Mouse (Mus musculus): ENCODE measurements at regions not wholly inside any gene's neighbourhood (a gene's known extent, or its start where the extent isn't known, plus 50 kb on each side); places are given as distances from the start of the nearest gene placed in this dataset.

DNA sequence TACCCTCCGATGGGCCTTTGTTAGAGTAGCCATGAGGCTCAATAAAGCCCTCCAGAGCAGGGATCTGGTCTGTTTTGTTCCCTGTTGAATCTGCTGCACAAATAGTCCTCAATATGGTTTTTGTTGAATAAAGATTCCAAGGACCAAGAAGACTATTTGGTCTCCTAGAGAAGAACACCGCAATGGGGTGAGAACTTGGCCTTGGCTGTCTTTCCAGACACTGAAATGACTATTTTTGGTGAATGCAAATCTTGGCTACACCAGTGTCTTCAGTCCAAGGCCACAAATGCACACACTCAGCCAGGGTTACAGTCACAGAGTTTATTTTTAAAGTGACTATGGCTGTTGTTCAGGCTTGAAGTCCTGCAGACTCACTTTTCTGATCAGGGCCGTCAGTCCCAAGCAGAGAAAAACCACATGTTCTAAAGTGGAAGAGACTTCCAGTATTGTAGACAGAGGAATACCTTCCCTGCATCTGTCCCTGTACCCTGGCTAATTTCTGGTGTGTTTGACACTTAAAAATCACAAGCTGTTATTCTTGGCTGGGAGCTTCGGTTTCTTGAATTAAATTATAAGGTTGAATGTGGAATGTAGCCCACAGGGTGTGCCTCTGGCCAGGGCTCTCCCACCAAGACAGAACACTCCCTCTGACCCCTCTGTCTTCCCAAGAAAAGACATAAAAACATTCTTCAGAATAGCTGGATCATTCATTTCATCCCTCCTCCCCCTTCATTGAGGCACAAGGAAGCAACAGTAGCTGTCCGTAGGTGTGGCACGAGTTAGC is 604.0 kb downstream of the Zfp706 start:
- H3K9me3 ChIP-seq (ENCODE audit: control insufficient read depth, low read length) = no peaks in the 10 kb centered on the region
- no peak overlapping the region for H3K4me3 ChIP-seq (ENCODE audit: low read length)
- no peaks in the 10 kb centered on the region for H3K27me3 ChIP-seq (replicated peaks; ENCODE audit: control insufficient read depth, insufficient read depth, low read length)
- ATAC-seq = peak; percentile 26; the same call in 1 of the 2 replicates
- no peak overlapping the region for H3K9ac ChIP-seq (ENCODE audit: low read depth, low read length)
- peaks cover 9% of the 10 kb centered on the region for H3K4me1 ChIP-seq (ENCODE audit: control insufficient read depth, insufficient read depth, low read length)
- H3K36me3 ChIP-seq (ENCODE audit: control insufficient read depth, insufficient read depth, low read length) = no peaks in the 10 kb centered on the region
- no peak overlapping the region for H3K27ac ChIP-seq (ENCODE audit: low read length)
- WGBS = 67% methylated on average over 6 of the region's 6 CpGs
- H3K4me2 ChIP-seq (ENCODE audit: low read depth, low read length) = no peak overlapping the region

DNA sequence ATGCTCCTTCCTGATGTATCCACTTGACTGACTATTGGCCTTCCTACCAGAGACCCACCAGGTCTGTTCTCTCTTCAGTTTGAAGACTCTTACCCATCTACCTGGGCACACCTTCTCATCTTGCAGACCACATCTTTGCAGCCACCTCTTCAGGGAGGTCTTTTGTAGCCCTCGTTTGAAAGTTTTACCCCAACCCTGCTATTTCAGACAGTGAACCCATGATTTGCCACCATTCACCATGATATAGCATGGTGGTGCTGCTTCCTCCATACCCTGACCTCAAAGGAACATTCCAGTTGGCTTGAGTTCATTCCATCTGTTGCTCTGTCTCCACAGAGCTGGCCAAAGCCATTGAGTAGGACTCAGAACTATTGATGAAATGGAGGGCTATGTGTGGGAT is 605.5 kb downstream of the Zfp706 start:
- Histone ChIP-seq H3K27me3 (replicated peaks; ENCODE audit: control insufficient read depth, insufficient read depth, low read length) (no peaks in the 10 kb centered on the region), H3K4me1 (ENCODE audit: control insufficient read depth, insufficient read depth, low read length) (peaks cover 9% of the 10 kb centered on the region), H3K27ac (ENCODE audit: low read length) (no peak overlapping the region), H3K4me3 (ENCODE audit: low read length) (no peak overlapping the region), H3K4me2 (ENCODE audit: low read depth, low read length) (no peak overlapping the region), H3K36me3 (ENCODE audit: control insufficient read depth, insufficient read depth, low read length) (no peaks in the 10 kb centered on the region), H3K9me3 (ENCODE audit: control insufficient read depth, low read length) (no peaks in the 10 kb centered on the region), H3K9ac (ENCODE audit: low read depth, low read length) (no peak overlapping the region)
- WGBS = 94% methylated on average over 1 of the region's 1 CpGs
- no peak for ATAC-seq

DNA sequence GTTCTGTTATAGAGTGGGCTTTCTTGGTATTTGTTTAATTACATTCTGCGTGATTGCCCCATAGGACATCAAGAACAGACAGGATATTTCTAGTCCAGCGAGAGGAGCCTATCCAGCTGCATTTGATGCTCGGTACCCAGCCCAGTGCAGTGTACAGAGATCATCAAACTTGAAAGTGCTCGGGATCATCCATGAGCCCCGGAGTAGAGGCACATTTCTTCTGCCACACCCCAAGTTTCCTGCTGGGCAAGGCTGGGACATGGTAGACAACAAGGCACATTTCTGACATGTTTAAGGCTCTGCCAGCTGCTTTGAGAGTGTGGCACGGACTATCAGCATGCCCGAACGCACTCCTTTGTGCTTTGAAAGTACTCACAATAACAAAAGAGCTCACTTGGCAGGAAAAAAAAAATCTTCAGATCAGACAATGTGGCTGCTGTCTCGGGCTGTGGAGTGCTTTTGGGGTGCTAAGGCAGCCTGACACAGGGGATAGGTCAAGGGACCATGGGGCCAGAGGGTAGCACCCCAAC is 607.2 kb downstream of the Zfp706 start:
- H3K4me1 ChIP-seq (ENCODE audit: control insufficient read depth, insufficient read depth, low read length) = peaks cover 9% of the 10 kb centered on the region
- H3K36me3 ChIP-seq (ENCODE audit: control insufficient read depth, insufficient read depth, low read length) = no peaks in the 10 kb centered on the region
- whole genome bisulfite sequencing = 67% methylated on average over 9 of the region's 9 CpGs
- H3K4me3 ChIP-seq (ENCODE audit: low read length) = no peak overlapping the region
- H3K9me3 ChIP-seq (ENCODE audit: control insufficient read depth, low read length) = no peaks in the 10 kb centered on the region
- H3K9ac ChIP-seq (ENCODE audit: low read depth, low read length) = no peak overlapping the region
- ATAC-seq = no peak
- no peaks in the 10 kb centered on the region for H3K27me3 ChIP-seq (replicated peaks; ENCODE audit: control insufficient read depth, insufficient read depth, low read length)
- no peak overlapping the region for H3K4me2 ChIP-seq (ENCODE audit: low read depth, low read length)
- H3K27ac ChIP-seq (ENCODE audit: low read length) = no peak overlapping the region

DNA sequence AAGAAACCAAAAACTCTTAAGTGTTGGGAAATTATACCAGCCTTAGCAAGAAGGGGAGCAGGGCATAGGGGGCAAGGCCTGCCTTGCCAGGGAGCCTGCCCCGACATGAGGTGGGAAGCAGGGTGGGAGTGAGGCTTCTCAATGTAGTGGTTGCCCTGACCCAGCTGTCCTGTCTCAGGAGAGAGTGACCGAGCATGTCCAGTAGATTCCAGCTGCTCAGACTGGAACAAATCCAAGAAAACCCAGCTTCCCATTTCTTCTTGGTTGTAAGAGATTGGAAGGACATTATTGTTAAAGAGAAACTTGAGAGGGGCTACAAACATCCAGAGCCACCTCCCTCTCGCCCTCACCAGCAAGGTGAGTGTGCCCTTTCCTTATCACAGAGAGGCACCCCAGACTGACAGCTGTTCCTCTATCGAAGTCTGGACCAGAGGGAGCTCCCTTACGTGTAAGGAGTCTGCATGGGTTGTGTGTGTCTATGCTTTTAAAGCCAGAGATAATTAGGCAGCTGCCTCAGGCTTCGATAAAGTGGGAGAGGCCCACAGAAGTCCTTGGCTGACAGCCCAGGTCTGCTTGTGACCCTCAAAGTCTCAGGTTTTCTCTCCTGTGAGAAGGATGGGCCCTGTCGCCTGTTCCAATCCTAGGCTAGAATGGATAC is 608.1 kb downstream of the Zfp706 start:
- WGBS = 40% methylated on average over 7 of the region's 7 CpGs
- Histone ChIP-seq H3K4me1 (ENCODE audit: control insufficient read depth, insufficient read depth, low read length) (peaks cover 9% of the 10 kb centered on the region), H3K9ac (ENCODE audit: low read depth, low read length) (no peak overlapping the region), H3K27me3 (replicated peaks; ENCODE audit: control insufficient read depth, insufficient read depth, low read length) (no peaks in the 10 kb centered on the region), H3K27ac (ENCODE audit: low read length) (no peak overlapping the region), H3K4me3 (ENCODE audit: low read length) (no peak overlapping the region), H3K9me3 (ENCODE audit: control insufficient read depth, low read length) (peaks cover 2% of the 10 kb centered on the region; the same call in 1 of the 2 replicates), H3K36me3 (ENCODE audit: control insufficient read depth, insufficient read depth, low read length) (no peaks in the 10 kb centered on the region), H3K4me2 (ENCODE audit: low read depth, low read length) (no peak overlapping the region)
- ATAC-seq = peak; percentile 46; the same call in 1 of the 2 replicates

DNA sequence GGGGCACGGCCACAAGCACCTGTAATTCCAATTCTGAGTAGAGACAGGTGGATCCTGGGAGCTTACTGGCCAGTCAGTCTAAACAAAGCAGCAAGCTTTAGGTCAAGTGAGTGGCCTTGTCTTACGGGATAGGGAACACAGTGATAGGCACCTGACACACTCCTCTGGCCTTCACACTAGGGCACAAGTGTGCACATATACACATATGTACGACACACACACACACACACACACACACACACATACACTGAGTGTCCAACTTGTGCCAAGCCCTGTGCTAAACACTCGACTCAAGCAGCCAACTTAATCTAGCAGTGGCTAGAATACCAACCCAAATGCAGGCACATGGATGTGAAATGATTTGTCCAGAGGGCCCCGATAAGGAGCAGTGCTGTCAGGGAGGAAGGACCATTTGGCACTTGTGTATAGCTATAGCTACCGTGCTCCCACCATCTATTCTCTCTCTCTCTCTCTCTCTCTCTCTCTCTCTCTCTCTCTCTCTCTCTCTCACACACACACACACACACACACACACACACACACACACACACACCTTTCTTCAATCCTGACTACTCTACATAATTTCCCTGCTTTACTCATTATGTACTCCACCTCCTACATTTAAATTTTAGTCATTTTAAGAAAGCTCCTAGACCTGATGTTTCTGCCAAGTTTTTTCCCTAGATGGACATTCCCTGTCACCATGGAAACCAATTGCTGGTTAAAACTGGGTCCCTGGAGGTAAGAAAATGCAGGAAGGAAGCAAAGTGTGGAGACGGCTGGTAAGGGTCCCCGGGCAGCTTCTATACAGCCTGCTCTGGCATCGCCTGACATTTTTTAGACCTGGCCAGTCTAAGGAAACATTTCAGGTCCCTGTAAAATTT is 609.2 kb downstream of the Zfp706 start:
- no peak for ATAC-seq
- no peak overlapping the region for H3K4me3 ChIP-seq (ENCODE audit: low read length)
- no peaks in the 10 kb centered on the region for H3K27me3 ChIP-seq (replicated peaks; ENCODE audit: control insufficient read depth, insufficient read depth, low read length)
- H3K4me1 ChIP-seq (ENCODE audit: control insufficient read depth, insufficient read depth, low read length) = peaks cover 9% of the 10 kb centered on the region
- no peak overlapping the region for H3K27ac ChIP-seq (ENCODE audit: low read length)
- H3K9me3 ChIP-seq (ENCODE audit: control insufficient read depth, low read length) = peaks cover 5% of the 10 kb centered on the region; the same call in 1 of the 2 replicates
- H3K36me3 ChIP-seq (ENCODE audit: control insufficient read depth, insufficient read depth, low read length) = no peaks in the 10 kb centered on the region
- 67% methylated on average over 9 of the region's 9 CpGs for WGBS
- no peak overlapping the region for H3K4me2 ChIP-seq (ENCODE audit: low read depth, low read length)
- no peak overlapping the region for H3K9ac ChIP-seq (ENCODE audit: low read depth, low read length)

DNA sequence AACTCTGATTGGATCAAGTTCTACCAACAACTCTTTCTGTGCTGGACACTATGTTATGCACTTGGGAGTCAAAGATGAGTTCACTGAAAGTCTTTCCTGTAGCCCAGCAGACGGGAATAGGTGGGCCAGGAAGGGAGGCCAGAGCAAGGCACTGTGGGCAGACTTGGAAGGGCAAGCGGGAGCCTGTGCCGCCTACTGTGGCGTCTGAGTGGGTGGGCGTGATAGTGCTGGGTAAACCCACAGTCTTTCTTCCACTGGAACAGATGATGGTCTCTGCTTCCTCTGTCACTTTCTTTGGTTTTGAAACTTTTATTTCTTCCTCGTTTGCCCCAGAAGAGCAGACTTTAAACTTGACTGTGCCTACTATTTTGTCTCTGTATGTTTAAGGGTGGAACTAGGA is 610.8 kb downstream of the Zfp706 start:
- Histone ChIP-seq H3K9me3 (ENCODE audit: control insufficient read depth, low read length) (peaks cover 5% of the 10 kb centered on the region; the same call in 1 of the 2 replicates), H3K9ac (ENCODE audit: low read depth, low read length) (no peak overlapping the region), H3K4me2 (ENCODE audit: low read depth, low read length) (no peak overlapping the region), H3K27me3 (replicated peaks; ENCODE audit: control insufficient read depth, insufficient read depth, low read length) (no peaks in the 10 kb centered on the region), H3K27ac (ENCODE audit: low read length) (no peak overlapping the region), H3K4me3 (ENCODE audit: low read length) (no peak overlapping the region), H3K4me1 (ENCODE audit: control insufficient read depth, insufficient read depth, low read length) (peaks cover 9% of the 10 kb centered on the region), H3K36me3 (ENCODE audit: control insufficient read depth, insufficient read depth, low read length) (no peaks in the 10 kb centered on the region)
- ATAC-seq = no peak
- WGBS = 82% methylated on average over 6 of the region's 6 CpGs

DNA sequence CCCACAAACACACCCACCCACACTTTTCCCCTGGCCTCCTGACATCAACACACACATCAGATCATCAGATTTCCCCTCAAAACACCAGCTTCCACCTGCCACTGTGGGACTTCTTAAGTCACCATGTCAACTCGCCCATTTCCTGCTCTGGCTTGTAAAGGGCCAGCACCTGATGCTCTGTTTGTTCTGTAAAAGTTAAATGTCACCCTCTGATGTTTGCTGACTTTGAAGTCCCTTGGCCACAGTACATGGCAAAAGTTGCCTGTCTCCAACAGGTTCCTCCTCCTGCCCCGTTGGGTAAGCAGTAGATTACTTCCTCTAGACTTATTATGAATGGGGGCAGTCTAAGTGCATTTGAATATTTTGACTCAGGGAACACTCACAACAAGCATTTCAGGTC is 611.3 kb downstream of the Zfp706 start:
- Histone ChIP-seq H3K4me1 (ENCODE audit: control insufficient read depth, insufficient read depth, low read length) (peaks cover 9% of the 10 kb centered on the region), H3K4me2 (ENCODE audit: low read depth, low read length) (no peak overlapping the region), H3K4me3 (ENCODE audit: low read length) (no peak overlapping the region), H3K36me3 (ENCODE audit: control insufficient read depth, insufficient read depth, low read length) (no peaks in the 10 kb centered on the region), H3K27ac (ENCODE audit: low read length) (no peak overlapping the region), H3K9ac (ENCODE audit: low read depth, low read length) (no peak overlapping the region), H3K9me3 (ENCODE audit: control insufficient read depth, low read length) (peaks cover 5% of the 10 kb centered on the region; the same call in 1 of the 2 replicates), H3K27me3 (replicated peaks; ENCODE audit: control insufficient read depth, insufficient read depth, low read length) (no peaks in the 10 kb centered on the region)
- ATAC-seq = no peak
- 58% methylated on average over 2 of the region's 2 CpGs for WGBS

DNA sequence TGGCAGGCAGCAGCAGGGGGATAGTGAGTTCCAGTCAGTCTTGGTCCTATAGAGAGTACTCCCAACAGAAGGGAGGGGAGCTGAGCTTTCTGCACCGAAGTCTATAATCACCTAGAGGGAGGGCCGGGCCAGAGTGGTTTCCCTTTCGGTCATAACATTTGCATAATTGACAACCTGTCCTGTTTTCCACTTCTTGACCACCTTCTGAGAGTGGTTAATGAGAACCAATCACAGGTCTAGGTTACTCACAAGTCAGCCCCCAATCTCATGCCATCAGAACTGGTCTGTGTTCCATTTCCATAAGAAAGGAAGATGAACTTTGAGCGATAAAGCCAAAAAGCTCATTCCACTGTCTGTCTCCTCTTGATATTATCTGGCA is 611.9 kb downstream of the Zfp706 start:
- H3K27ac ChIP-seq (ENCODE audit: low read length) = no peak overlapping the region
- H3K4me3 ChIP-seq (ENCODE audit: low read length) = no peak overlapping the region

More for the DNA sequence above, 611.9 kb downstream of the Zfp706 start:
- Histone ChIP-seq H3K27me3 (replicated peaks; ENCODE audit: control insufficient read depth, insufficient read depth, low read length) (no peaks in the 10 kb centered on the region), H3K9me3 (ENCODE audit: control insufficient read depth, low read length) (peaks cover 5% of the 10 kb centered on the region; the same call in 1 of the 2 replicates), H3K4me1 (ENCODE audit: control insufficient read depth, insufficient read depth, low read length) (peaks cover 9% of the 10 kb centered on the region), H3K4me2 (ENCODE audit: low read depth, low read length) (no peak overlapping the region), H3K9ac (ENCODE audit: low read depth, low read length) (no peak overlapping the region), H3K36me3 (ENCODE audit: control insufficient read depth, insufficient read depth, low read length) (no peaks in the 10 kb centered on the region)
- no peak for ATAC-seq
- 56% methylated on average over 4 of the region's 4 CpGs for WGBS

Measured in intestine, embryonic 16.5 days (tissue).